Mouse (Mus musculus) limb, embryonic 15.5 days (tissue): Measurements from ENCODE around the gene Trp53i13. TPM values are rescaled to one million over a fixed set of nuclear protein-coding genes. Genes with fewer than 3 reads are reported as not detected.
"Not testable (repeated sequence)": the region's sequence is repeated elsewhere in the genome, so short reads cannot be mapped to it uniquely, and the experiment has no call there.

Experiments used
- ATAC-seq: fragments of 200-750 bp; cut with Nextera tagmentation; 2 replicates; pipeline ENCODE4 v1.8.0; 2017; ENCODE audit warnings: low read depth, moderate TSS enrichment; ENCODE audit not compliant: insufficient number of reproducible peaks, low FRiP score, low TSS enrichment
- H3K27ac ChIP-seq: fragments of 300-500 bp; sonication (generic); 2 replicates; pipeline ENCODE4 v1.5.1; 2015; ENCODE audit warnings: moderate library complexity, mild to moderate bottlenecking, inconsistent platforms
- H3K27me3 ChIP-seq: fragments of 300-500 bp; sonication (generic); 2 replicates; pipeline ENCODE4 v1.6.1; 2015; ENCODE audit warnings: inconsistent platforms
- H3K36me3 ChIP-seq: fragments of 300-500 bp; sonication (generic); 2 replicates; pipeline ENCODE4 v1.6.1; 2015; ENCODE audit warnings: inconsistent platforms
- H3K4me1 ChIP-seq: fragments of 300-500 bp; sonication (generic); 2 replicates; pipeline ENCODE4 v1.6.1; 2015; ENCODE audit warnings: inconsistent platforms
- H3K4me2 ChIP-seq: fragments of 300-500 bp; sonication (generic); 2 replicates; pipeline ENCODE4 v1.6.1; 2015; ENCODE audit warnings: mild to moderate bottlenecking, inconsistent platforms
- H3K4me3 ChIP-seq: fragments of 300-500 bp; sonication (generic); 2 replicates; pipeline ENCODE4 v1.5.1; 2015; ENCODE audit warnings: mild to moderate bottlenecking, inconsistent platforms
- H3K9ac ChIP-seq: fragments of 300-500 bp; sonication (generic); 2 replicates; pipeline ENCODE4 v1.6.1; 2015; ENCODE audit warnings: inconsistent platforms
- H3K9me3 ChIP-seq: fragments of 300-500 bp; sonication (generic); 2 replicates; pipeline ENCODE4 v1.6.1; 2016; ENCODE audit warnings: inconsistent platforms
- WGBS: fragments of 180-500 bp; shearing (Covaris S2); methylation state at CpG from one replicate; pipeline ENCODE4 v1.1.7; 2015; 5-methylcytosine and 5-hydroxymethylcytosine counted together
- polyA plus RNA-seq: library from polyadenylated mRNA; unstranded; fragments of >200 nt; fragmentation: Nextera tagmentation; extraction: Ambion mirVana; gene quantifications from 2 replicates; pipeline ENCODE4 v1.2.1, GENCODE M21; 2015

Gene Trp53i13
- polyA plus RNA-seq: 62.5 and 69.8 TPM in 2 replicates

DNA sequence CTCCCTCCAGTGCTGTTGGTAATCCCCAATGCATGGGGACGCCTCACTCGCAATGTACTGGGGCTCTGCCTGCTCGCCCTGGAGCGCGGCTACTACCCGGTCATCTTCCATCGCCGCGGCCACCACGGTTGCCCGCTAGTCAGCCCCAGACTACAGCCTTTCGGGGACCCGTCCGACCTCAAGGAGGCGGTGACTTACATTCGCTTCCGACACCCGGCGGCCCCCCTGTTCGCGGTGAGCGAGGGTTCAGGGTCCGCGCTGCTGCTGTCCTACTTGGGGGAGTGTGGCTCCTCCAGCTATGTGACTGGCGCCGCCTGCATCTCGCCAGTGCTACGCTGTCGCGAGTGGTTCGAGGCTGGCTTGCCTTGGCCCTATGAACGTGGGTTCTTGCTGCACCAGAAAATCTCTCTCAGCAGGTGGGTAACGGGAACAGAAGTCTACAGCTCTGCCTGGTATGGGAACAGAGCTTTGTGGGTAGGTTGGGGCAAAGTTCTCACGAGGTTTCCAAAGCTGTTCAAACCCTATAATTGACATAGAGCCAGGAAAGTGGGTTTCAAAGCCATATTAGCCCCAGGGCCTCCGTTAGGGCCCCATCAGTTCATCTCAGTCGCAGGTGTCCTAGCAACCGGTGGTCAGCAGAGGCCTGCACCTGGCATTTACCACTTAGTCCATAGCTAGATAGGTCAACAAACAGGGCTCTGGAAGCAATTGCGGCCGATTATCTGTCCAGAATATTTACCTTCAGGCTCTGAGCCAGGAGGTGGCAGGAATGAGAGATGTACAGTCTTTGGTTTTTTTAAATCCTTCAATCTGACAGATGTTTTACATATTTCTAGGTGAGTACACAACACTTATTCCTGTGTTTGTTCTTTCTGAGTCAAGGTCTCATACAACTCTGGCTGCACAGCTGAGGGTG is at the start of gene Trp53i13:
TSS of gene Trp53i13 (minus strand) at position 344 of the 916 bp plus-strand sequence.
- Histone ChIP-seq H3K9me3 (no peaks in the 10 kb centered on the region), H3K4me1 (peaks cover 40% of the 10 kb centered on the region), H3K4me2 (peak within 1 kb of the TSS; percentile 97), H3K27ac (no peak within 1 kb of the TSS), H3K27me3 (peaks cover 30% of the 10 kb centered on the region), H3K36me3 (no peaks in the 10 kb centered on the region), H3K9ac (peak within 1 kb of the TSS; percentile 41), H3K4me3 (peak within 1 kb of the TSS; percentile 72)
- WGBS: 8% methylated on average over 39 of the region's 39 CpGs
- ATAC-seq: no peak

DNA sequence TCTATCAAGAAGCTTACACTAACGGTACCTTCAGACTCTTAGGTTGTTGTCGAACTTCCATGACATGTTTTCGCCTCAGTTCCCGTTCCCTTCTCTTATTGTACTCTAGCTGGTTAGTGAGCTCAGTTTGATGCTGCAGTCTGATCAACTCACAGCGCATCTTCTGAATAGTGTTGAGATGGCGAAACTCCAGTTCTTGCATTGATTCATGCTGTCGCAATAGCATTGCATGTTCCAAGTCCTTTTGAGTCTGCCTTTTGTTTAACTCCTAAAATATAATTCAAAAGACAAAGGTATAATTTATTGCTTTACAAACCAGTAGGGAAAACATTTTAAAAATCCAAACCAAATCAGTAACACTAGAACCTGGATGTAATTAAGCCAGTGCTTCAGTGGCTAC is 29.5 kb upstream of the Trp53i13 start:
- no peaks in the 10 kb centered on the region for H3K4me1 ChIP-seq
- no peak overlapping the region for H3K9ac ChIP-seq
- no peak overlapping the region for H3K4me3 ChIP-seq
- H3K4me2 ChIP-seq: no peak overlapping the region
- H3K27me3 ChIP-seq: no peaks in the 10 kb centered on the region
- peaks cover 64% of the 10 kb centered on the region for H3K36me3 ChIP-seq
- WGBS: 89% methylated on average over 7 of the region's 7 CpGs
- no peak overlapping the region for H3K27ac ChIP-seq
- H3K9me3 ChIP-seq: no peaks in the 10 kb centered on the region
- no peak for ATAC-seq

DNA sequence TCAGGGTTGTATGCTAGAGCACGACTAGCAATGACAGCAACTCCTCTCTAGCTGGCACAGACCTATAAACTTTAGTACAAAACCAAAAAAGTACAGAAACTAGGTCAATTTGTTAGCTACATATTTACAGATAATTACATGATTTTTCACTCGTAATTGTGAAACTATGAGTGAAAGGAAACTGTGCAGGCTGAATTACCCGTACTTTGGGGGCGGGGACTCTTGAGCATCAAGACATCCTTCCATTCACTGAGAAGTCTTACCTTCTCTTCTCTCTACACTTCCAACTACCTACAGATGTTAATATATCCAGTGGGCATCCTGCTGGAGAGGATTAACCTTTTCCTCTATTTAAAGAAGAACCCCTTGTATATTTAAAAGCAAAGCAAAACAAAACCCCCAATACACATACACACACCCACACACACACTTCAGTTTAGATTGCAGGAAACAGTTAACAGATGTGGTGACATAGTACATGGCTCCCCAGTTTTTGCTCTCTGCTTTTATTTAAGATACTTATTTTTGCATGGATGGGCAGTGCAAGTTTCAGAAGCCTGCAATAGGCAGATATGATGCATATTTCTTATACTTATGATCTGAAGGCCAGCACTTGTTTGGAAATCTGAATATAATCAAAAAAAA is 16.5 kb upstream of the Trp53i13 start:
- H3K9ac ChIP-seq: no peak overlapping the region
- H3K27me3 ChIP-seq: no peaks in the 10 kb centered on the region
- H3K4me1 ChIP-seq: no peaks in the 10 kb centered on the region
- ATAC-seq: no peak
- H3K36me3 ChIP-seq: peaks cover 25% of the 10 kb centered on the region
- 77% methylated on average over 4 of the region's 4 CpGs for WGBS
- H3K4me2 ChIP-seq: no peak overlapping the region
- no peak overlapping the region for H3K27ac ChIP-seq
- no peaks in the 10 kb centered on the region for H3K9me3 ChIP-seq
- no peak overlapping the region for H3K4me3 ChIP-seq

DNA sequence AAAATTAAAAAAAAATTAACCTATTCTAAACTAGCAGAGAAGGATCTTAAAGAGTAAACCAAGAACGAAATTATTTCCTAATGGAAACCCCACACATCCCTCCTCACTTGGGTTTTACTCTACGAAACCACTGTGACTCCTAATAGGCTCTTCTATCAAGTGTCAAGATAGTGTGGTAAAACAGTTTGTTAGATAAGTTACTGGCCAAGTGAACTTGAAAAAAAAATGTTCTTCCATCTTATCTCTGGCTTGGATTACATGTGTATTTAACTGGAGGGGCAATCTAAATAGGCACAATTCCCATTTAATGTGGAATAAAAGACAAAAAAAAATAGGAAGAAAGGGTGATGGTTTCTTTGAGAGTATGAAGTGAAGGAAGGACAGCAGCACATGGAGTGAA is 15.1 kb upstream of the Trp53i13 start:
- no peaks in the 10 kb centered on the region for H3K9me3 ChIP-seq
- no peak for ATAC-seq
- no peaks in the 10 kb centered on the region for H3K27me3 ChIP-seq
- no peak overlapping the region for H3K4me2 ChIP-seq
- H3K9ac ChIP-seq: no peak overlapping the region
- H3K36me3 ChIP-seq: 0 out of 2 replicates have a peak, but pooled peaks cover 14% of the 10 kb centered on the region
- no peak overlapping the region for H3K27ac ChIP-seq
- no peak overlapping the region for H3K4me3 ChIP-seq
- 82% methylated on average over 2 of the region's 2 CpGs for WGBS
- no peaks in the 10 kb centered on the region for H3K4me1 ChIP-seq

DNA sequence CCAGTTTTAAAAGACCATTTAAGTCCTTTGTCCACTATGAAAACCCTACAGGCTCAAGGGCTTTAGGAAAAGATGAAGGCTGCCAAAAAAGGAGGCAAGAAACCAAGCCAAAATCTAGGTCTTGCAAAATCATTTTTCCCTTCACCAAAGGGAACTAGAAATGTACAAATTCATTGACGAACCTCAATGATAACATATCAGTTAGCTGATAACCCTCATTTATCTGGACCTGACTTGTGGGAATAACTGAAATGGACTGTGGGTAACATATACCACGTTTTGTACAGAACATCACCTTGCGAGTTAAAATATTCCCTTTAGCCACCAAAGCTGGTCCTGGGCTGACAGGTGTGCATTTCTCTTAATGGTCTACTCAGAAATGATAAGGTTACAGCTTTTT is 13.9 kb upstream of the Trp53i13 start:
- no peak for ATAC-seq
- H3K27ac ChIP-seq: no peak overlapping the region
- H3K9ac ChIP-seq: no peak overlapping the region
- H3K4me3 ChIP-seq: no peak overlapping the region
- 0 out of 2 replicates have a peak, but pooled peaks cover 8% of the 10 kb centered on the region for H3K36me3 ChIP-seq
- H3K4me2 ChIP-seq: no peak overlapping the region
- no peaks in the 10 kb centered on the region for H3K9me3 ChIP-seq
- H3K4me1 ChIP-seq: no peaks in the 10 kb centered on the region
- no peaks in the 10 kb centered on the region for H3K27me3 ChIP-seq
- WGBS: 88% methylated on average over 3 of the region's 3 CpGs

DNA sequence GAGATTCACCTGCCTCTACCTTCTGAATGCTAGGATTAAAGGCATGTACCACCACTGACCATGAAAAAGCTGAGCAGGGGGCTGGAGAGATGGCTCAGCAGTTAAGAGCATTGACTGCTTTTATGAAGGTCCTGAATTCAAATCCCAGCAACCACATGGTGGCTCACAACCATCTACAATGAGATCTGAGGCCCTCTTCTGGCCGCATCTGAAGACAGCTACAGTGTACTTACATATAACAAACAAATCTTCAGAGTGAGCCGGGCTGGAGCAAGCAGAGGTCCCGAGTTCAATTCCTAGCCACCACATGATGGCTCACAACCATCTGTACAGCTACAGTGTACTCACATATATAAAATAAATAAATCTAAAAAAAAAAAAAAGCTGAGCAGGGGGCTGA is 12.6 kb upstream of the Trp53i13 start:
- not testable (repeated sequence) for H3K9me3 ChIP-seq, H3K36me3 ChIP-seq, H3K4me2 ChIP-seq, H3K27ac ChIP-seq, H3K9ac ChIP-seq, H3K4me3 ChIP-seq, ATAC-seq, H3K27me3 ChIP-seq, H3K4me1 ChIP-seq
- WGBS: 89% methylated on average over 3 of the region's 3 CpGs

DNA sequence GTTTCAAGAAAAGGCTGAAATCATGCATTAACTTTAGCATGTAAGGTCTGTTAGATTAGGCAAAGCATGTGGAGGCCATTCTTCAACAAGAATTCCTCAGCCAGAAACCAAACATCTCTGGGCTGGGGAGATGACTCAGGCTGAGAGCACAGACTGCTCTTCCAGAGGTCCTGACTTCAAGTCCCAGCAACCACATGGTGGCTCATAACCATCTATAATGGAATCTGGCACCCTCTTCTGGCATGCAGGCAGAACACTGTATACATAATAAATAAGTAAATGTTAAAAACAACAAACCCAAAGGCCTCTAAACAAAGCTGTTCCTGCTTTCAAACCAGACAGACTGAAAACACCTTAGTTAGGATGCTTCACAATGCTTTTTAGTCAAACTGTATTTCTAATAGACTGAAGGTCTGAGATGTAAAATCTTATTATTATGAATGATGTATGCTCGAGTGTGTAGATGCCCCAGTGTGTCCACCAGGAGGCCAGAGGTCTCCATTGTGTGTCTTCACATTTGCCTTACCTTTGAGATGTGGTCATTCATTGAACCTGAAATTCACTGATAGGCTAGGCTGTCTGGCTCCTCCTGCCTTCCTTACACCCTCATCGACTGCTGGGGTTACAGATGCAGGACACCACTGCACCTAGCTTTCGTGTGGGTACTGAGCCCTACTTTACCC is 10.2 kb upstream of the Trp53i13 start:
- WGBS: 78% methylated on average over 3 of the region's 3 CpGs
- H3K4me1 ChIP-seq: no peaks in the 10 kb centered on the region
- no peaks in the 10 kb centered on the region for H3K9me3 ChIP-seq
- H3K4me3 ChIP-seq: no peak overlapping the region
- ATAC-seq: no peak
- no peak overlapping the region for H3K4me2 ChIP-seq
- H3K27me3 ChIP-seq: no peaks in the 10 kb centered on the region
- H3K27ac ChIP-seq: no peak overlapping the region
- H3K9ac ChIP-seq: no peak overlapping the region
- no peaks in the 10 kb centered on the region for H3K36me3 ChIP-seq

DNA sequence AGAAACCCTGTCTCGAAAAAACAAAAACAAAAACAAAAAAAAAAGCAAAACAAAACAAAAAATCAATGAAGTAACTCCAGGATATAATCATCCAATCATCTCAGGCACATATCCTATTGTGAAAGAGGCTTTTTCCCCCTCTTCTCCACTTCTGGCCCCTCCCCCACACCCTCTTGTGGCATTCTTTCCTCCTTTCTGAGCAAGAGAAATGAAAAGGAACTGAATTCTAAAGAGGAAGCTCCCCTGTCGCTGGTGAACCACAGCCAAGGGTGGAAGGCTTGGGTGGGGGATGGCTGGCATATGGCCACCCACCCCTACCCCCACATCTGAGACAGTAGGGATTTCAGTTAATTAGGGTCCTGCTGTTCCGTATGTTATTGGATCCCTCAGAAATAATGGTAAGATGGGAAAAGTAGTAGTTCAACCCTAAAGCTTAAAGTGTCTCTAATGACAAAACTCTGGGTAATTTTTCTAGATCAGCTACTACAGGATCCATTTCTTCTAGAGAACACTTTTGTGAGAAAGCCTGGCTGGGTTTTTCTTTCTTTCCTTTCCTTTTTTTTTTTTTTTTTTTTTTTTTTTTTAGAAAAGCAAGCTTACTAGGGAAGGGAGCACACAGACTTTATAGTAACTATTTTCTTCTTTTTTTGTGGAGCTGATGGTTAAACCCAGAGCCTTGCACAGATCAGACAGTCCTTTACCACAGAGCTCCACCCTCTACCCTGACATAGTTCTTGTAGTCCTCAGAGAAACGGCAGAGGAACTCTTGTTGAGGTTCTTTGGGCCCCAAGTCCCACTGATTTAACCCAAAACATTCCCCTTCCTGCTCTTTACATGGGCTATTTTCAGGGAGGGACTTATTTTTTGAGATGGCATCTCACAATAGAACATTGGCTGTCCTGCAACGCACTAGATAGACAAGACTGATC is 5.1 kb upstream of the Trp53i13 start:
- no peak overlapping the region for H3K9ac ChIP-seq
- no peak overlapping the region for H3K4me2 ChIP-seq
- H3K27ac ChIP-seq: no peak overlapping the region
- H3K27me3 ChIP-seq: peaks cover 21% of the 10 kb centered on the region
- 52% methylated on average over 5 of the region's 5 CpGs for WGBS
- ATAC-seq: no peak
- no peaks in the 10 kb centered on the region for H3K9me3 ChIP-seq
- no peaks in the 10 kb centered on the region for H3K36me3 ChIP-seq
- no peak overlapping the region for H3K4me3 ChIP-seq
- H3K4me1 ChIP-seq: peaks cover 5% of the 10 kb centered on the region

DNA sequence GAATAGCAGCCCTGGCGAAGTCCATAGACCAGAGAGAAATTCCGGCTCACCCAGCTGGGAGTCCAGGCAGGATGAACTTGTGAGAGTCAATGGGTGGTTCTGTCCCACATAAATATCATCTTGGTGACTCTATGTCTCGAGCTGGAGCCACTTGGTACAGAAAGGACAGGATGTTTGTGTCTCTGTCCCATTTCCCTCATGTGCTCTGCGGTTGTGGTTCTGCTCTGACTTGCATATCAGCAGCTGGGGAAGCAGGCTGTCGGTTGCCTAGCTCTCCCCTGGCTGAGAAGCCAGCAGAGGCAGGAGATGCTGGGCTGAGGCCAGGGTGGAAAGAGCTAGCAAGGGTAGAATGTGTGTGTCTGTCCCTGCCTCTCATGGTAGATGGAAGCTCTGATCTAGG is 3.3 kb upstream of the Trp53i13 start, which contains the start of gene Gm10392:
TSS of gene Gm10392 (minus strand) at position 156 of the 400 bp plus-strand sequence.
- Histone ChIP-seq H3K27me3 (peaks cover 30% of the 10 kb centered on the region), H3K4me2 (no peak within 1 kb of the TSS), H3K4me3 (no peak within 1 kb of the TSS), H3K4me1 (peaks cover 23% of the 10 kb centered on the region), H3K9me3 (no peaks in the 10 kb centered on the region), H3K9ac (no peak within 1 kb of the TSS), H3K36me3 (no peaks in the 10 kb centered on the region), H3K27ac (no peak within 1 kb of the TSS)
- ATAC-seq: no peak
- WGBS: 63% methylated on average over 5 of the region's 5 CpGs

DNA sequence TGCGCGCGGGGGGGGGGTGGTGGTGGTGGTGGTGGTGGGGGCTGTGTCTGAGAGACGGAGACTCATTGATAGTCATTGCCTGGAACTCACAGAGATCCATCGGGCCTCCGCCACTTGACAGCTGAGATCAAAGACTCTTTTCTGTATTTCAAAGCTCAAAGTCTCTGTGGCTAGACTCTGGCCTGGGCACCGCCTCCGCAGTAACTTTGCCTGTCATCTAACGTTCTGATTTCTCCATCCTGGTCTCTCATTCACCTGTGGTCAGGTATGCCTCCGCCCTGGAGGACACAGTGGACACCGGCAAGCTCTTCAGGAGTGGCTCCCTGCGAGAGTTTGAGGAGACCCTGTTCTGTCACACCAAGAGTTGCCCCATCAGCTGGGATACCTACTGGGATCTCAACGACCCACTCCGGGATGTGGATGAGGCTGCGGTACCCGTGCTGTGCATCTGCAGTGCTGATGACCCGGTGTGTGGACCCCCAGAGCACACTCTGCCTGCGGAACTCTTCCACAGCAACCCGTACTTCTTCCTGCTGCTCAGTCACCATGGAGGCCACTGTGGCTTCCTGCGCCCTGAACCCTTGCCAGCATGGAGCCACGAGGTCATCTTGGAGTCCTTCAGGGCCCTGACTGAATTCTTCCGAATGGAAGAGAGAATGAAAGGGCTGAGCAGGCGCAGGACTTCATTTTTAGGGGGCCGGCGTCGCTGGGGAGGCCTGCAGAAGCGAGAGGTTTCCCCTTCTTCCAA is 2.4 kb upstream of the Trp53i13 start:
- peaks cover 30% of the 10 kb centered on the region for H3K27me3 ChIP-seq
- H3K9me3 ChIP-seq: no peaks in the 10 kb centered on the region
- H3K4me3 ChIP-seq: no peak overlapping the region
- WGBS: 77% methylated on average over 27 of the region's 27 CpGs
- no peak overlapping the region for H3K27ac ChIP-seq
- no peak overlapping the region for H3K9ac ChIP-seq
- ATAC-seq: no peak
- H3K36me3 ChIP-seq: no peaks in the 10 kb centered on the region
- peaks cover 30% of the 10 kb centered on the region for H3K4me1 ChIP-seq
- no peak overlapping the region for H3K4me2 ChIP-seq
